Mouse (Mus musculus) myocyte (in vitro differentiated cells): ENCODE measurements at regions not wholly inside any gene's neighbourhood (a gene's known extent, or its start where the extent isn't known, plus 50 kb on each side); places are given as distances from the start of the nearest gene placed in this dataset.

Experiments used
- H3K27me3 ChIP-seq: one replicate; pipeline ENCODE4 v1.6.1; 2011; ENCODE audit not compliant: control insufficient read depth, insufficient read depth, insufficient read length
- H3K36me3 ChIP-seq: one replicate; pipeline ENCODE4 v1.6.1; 2011; ENCODE audit not compliant: control insufficient read depth, insufficient read depth
- H3K4me2 ChIP-seq: one replicate; pipeline ENCODE4 v1.6.1; 2011; ENCODE audit warnings: low read depth, control low read depth
- H3K4me3 ChIP-seq: one replicate; pipeline ENCODE4 v1.5.1; 2011; ENCODE audit warnings: mild to moderate bottlenecking, control low read depth, moderate library complexity
- H3K79me2 ChIP-seq: one replicate; pipeline ENCODE4 v1.6.1; 2011; ENCODE audit not compliant: control insufficient read depth, insufficient read depth
- H3ac ChIP-seq: one replicate; pipeline ENCODE4 v1.6.1; 2011; ENCODE audit not compliant: control insufficient read depth, insufficient read length
- CEBPB ChIP-seq: IDR thresholded peaks from 2 replicates; pipeline ENCODE4 v1.6.1; 2011; ENCODE audit warnings: mild to moderate bottlenecking, moderate library complexity; ENCODE audit not compliant: poor library complexity, insufficient read depth, severe bottlenecking
- E2F4 ChIP-seq: IDR thresholded peaks from one replicate; pipeline ENCODE4 v1.6.1; 2011; ENCODE audit warnings: mild to moderate bottlenecking, control low read depth, moderate library complexity; ENCODE audit not compliant: insufficient read depth
- MAX ChIP-seq: IDR thresholded peaks from one replicate; pipeline ENCODE4 v1.6.1; 2011; ENCODE audit warnings: low read depth, mild to moderate bottlenecking, control low read depth
- MYOD1 ChIP-seq, 3 experiments: IDR thresholded peaks; one replicate each; pipeline ENCODE4 v1.6.1; 2011; ENCODE audit warnings: control low read depth in 2 of 3, low read depth in 2 of 3, mild to moderate bottlenecking in 2 of 3, moderate library complexity in 1 of 3; ENCODE audit not compliant: insufficient read length in 2 of 3, control insufficient read depth in 1 of 3
- MYOG ChIP-seq, 3 experiments: IDR thresholded peaks; one replicate each; pipeline ENCODE4 v1.6.1; 2011; ENCODE audit warnings: control low read depth in 2 of 3, low read depth in 2 of 3, mild to moderate bottlenecking in 2 of 3; ENCODE audit not compliant: insufficient read length in 2 of 3, control insufficient read depth in 1 of 3, insufficient read depth in 1 of 3
- POLR2A ChIP-seq: IDR thresholded peaks from one replicate; pipeline ENCODE4 v1.6.1; 2011; ENCODE audit warnings: low read depth, mild to moderate bottlenecking, control low read depth, moderate library complexity; ENCODE audit not compliant: insufficient read length
- POLR2AphosphoS2 ChIP-seq: IDR thresholded peaks from one replicate; pipeline ENCODE4 v1.6.1; 2011; ENCODE audit warnings: low read depth, control low read depth; ENCODE audit not compliant: insufficient read length
- REST ChIP-seq: IDR thresholded peaks from one replicate; pipeline ENCODE4 v1.6.1; 2011; ENCODE audit warnings: mild to moderate bottlenecking, control low read depth, moderate library complexity; ENCODE audit not compliant: insufficient read depth, insufficient read length
- SRF ChIP-seq: IDR thresholded peaks from one replicate; pipeline ENCODE4 v1.6.1; 2011; ENCODE audit warnings: low read depth; ENCODE audit not compliant: control insufficient read depth, insufficient read length
- TCF12 ChIP-seq: IDR thresholded peaks from one replicate; pipeline ENCODE4 v1.6.1; 2011; ENCODE audit warnings: mild to moderate bottlenecking, control low read depth; ENCODE audit not compliant: poor library complexity, insufficient read depth, severe bottlenecking
- TCF3 ChIP-seq: IDR thresholded peaks from one replicate; pipeline ENCODE4 v1.6.1; 2011; ENCODE audit warnings: low read depth, control low read depth; ENCODE audit not compliant: insufficient read length
- USF1 ChIP-seq: IDR thresholded peaks from one replicate; pipeline ENCODE4 v1.6.1; 2011; ENCODE audit warnings: low read depth, mild to moderate bottlenecking, control low read depth, moderate library complexity

GRCm38 (mm10) chr1:186538233-186538632 is 167.6 kb downstream of the Tgfb2 start:
- Histone ChIP-seq H3K27me3 (no peaks in the 10 kb centered on the region), H3K79me2 (no peaks in the 10 kb centered on the region), H3K36me3 (no peaks in the 10 kb centered on the region), H3K4me3 (no peak overlapping the region), H3K4me2 (no peak overlapping the region), H3ac (no peak overlapping the region)
- no peak for TF ChIP-seq POLR2AphosphoS2
- TF ChIP-seq TCF3 = no peak
- TF ChIP-seq REST = no peak
- no peak for TF ChIP-seq MYOD1 (IDR thresholded peaks at IDR 0.05; ENCODE audit: control insufficient read depth in 1 of 3, insufficient read length in 2 of 3, low read depth in 2 of 3)
- TF ChIP-seq TCF12 = no peak

- Histone ChIP-seq H3ac (no peak overlapping the region), H3K36me3 (no peaks in the 10 kb centered on the region), H3K79me2 (no peaks in the 10 kb centered on the region), H3K4me3 (no peak overlapping the region), H3K4me2 (peak overlapping the region; percentile 31), H3K27me3 (no peaks in the 10 kb centered on the region)
- TF ChIP-seq REST = no peak
- TF ChIP-seq POLR2A = no peak
- no peak for TF ChIP-seq TCF3
- TF ChIP-seq MAX = no peak
- no peak for TF ChIP-seq MYOD1 (IDR thresholded peaks at IDR 0.05; ENCODE audit: control insufficient read depth in 1 of 3, insufficient read length in 2 of 3, low read depth in 2 of 3)
- TF ChIP-seq USF1 = no peak
- TF ChIP-seq POLR2AphosphoS2 = no peak
- TF ChIP-seq E2F4 = no peak
Observed at GRCm38 (mm10) chr1:186515976-186516375, 189.8 kb downstream of the Tgfb2 start.

GRCm38 (mm10) chr1:186515071-186515470 is 190.7 kb downstream of the Tgfb2 start:
- H3ac ChIP-seq = no peak overlapping the region
- no peaks in the 10 kb centered on the region for H3K27me3 ChIP-seq
- no peaks in the 10 kb centered on the region for H3K36me3 ChIP-seq
- no peak overlapping the region for H3K4me3 ChIP-seq
- no peak overlapping the region for H3K4me2 ChIP-seq
- H3K79me2 ChIP-seq = no peaks in the 10 kb centered on the region
- TF ChIP-seq TCF12 (no peak), POLR2AphosphoS2 (no peak), USF1 (no peak), REST (no peak), MYOG (IDR thresholded peaks at IDR 0.05; ENCODE audit: control insufficient read depth in 1 of 3, insufficient read depth in 1 of 3, insufficient read length in 2 of 3, low read depth in 2 of 3) (no peak), CEBPB (no peak), TCF3 (no peak), E2F4 (no peak), MAX (no peak), POLR2A (no peak), MYOD1 (IDR thresholded peaks at IDR 0.05; ENCODE audit: control insufficient read depth in 1 of 3, insufficient read length in 2 of 3, low read depth in 2 of 3) (no peak), SRF (no peak)

GRCm38 (mm10) chr1:186513861-186514260 is 191.9 kb downstream of the Tgfb2 start:
- Histone ChIP-seq H3K79me2 (no peaks in the 10 kb centered on the region), H3K4me2 (no peak overlapping the region), H3K27me3 (no peaks in the 10 kb centered on the region), H3K36me3 (no peaks in the 10 kb centered on the region), H3ac (no peak overlapping the region), H3K4me3 (no peak overlapping the region)
- no peak for TF ChIP-seq MAX
- TF ChIP-seq TCF12 = no peak
- no peak for TF ChIP-seq USF1
- TF ChIP-seq TCF3 = no peak
- no peak for TF ChIP-seq REST
- TF ChIP-seq MYOD1 (IDR thresholded peaks at IDR 0.05; ENCODE audit: control insufficient read depth in 1 of 3, insufficient read length in 2 of 3, low read depth in 2 of 3) = no peak
- no peak for TF ChIP-seq CEBPB
- no peak for TF ChIP-seq POLR2AphosphoS2
- TF ChIP-seq SRF = no peak
- no peak for TF ChIP-seq E2F4
- TF ChIP-seq POLR2A = no peak

- Histone ChIP-seq H3K4me3 (no peak overlapping the region), H3K4me2 (no peak overlapping the region), H3K36me3 (no peaks in the 10 kb centered on the region), H3K79me2 (no peaks in the 10 kb centered on the region), H3K27me3 (no peaks in the 10 kb centered on the region), H3ac (no peak overlapping the region)
- TF ChIP-seq TCF3 = no peak
- no peak for TF ChIP-seq REST
- TF ChIP-seq POLR2A = no peak
- TF ChIP-seq MYOG (IDR thresholded peaks at IDR 0.05; ENCODE audit: control insufficient read depth in 1 of 3, insufficient read depth in 1 of 3, insufficient read length in 2 of 3, low read depth in 2 of 3) = no peak
- no peak for TF ChIP-seq CEBPB
- TF ChIP-seq USF1 = no peak
- TF ChIP-seq MAX = no peak
- TF ChIP-seq TCF12 = no peak
- no peak for TF ChIP-seq E2F4
- no peak for TF ChIP-seq SRF
- no peak for TF ChIP-seq MYOD1 (IDR thresholded peaks at IDR 0.05; ENCODE audit: control insufficient read depth in 1 of 3, insufficient read length in 2 of 3, low read depth in 2 of 3)
- no peak for TF ChIP-seq POLR2AphosphoS2
Observed at GRCm38 (mm10) chr1:186510531-186510930, 195.3 kb downstream of the Tgfb2 start.
